ENCODE assay signal across 8 mouse cellular contexts in the genomic region with DNA sequence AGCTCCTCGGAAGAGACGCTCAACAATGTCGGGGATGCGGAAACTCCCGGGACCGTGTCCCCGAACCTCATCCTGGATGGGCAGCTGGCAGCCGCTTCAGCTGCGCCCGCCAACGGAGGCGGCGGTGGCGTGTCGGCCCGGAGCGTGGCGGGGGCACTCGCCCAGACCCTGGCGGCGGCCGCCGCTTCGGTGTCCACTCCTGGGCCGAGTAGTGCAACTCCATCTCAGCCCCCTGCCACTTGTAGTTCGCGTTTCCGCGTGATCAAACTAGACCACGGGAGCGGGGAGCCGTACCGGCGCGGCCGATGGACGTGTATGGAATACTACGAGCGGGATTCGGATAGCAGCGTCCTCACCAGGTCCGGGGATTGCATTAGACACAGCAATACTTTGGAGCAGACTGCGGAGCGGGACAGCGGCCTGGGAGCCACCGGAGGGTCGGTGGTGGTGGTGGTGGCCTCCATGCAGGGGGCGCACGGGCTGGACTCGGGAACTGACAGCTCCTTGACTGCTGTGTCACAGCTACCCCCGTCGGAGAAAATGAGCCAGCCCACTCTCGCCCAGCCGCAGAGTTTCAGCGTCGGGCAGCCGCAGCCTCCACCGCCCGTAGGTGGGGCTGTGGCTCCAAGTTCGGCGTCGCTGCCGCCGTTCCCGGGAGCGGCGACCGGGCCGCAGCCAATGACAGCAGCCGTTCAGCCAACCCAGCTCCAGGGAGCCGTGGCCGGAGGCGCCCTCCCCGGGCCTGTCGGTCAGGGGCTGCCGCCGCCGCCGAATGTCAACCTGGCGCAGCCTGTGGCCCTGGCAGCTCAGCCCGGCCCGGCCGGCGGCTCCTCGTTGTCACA. TPM values are rescaled to one million over a fixed set of nuclear protein-coding genes. Genes with fewer than 3 reads are reported as not detected.
DNase-seq lines count a peak whose midpoint lies in the region; ATAC-seq and TF ChIP-seq lines count a peak whose summit lies in the region.

No protein-coding gene starts in this region.

- POLR2A ChIA-PET in Patski (lab: Charles Lee) = interaction anchor here (0.6 to 3.5 kb wide), 6 partner anchors 9 to 258 kb away, joined by 3 to 15 read pairs (median 5); no protein-coding TSS in a partner anchor

- H3K9ac ChIP-seq in hindbrain, embryonic 14.5 days = peak overlapping the region; percentile 90

- peak; percentile 15 for ATAC-seq in Patski
- ATAC-seq in hindbrain, embryonic 14.5 days (ENCODE audit: low FRiP score) = peak; percentile 81

- peak overlapping the region; percentile 67 for H3K4me3 ChIP-seq in hindbrain, embryonic 14.5 days (replicated peaks; ENCODE audit: low read length)
- H3K4me3 ChIP-seq in left cerebral cortex, adult 2 months = peak overlapping the region; percentile 71
- peak overlapping the region; percentile 68 for H3K4me3 ChIP-seq in macrophage (ENCODE audit: inconsistent target)

- H3K4me1 ChIP-seq in hindbrain, embryonic 14.5 days (replicated peaks; ENCODE audit: control insufficient read depth, insufficient read depth, low read length) = peaks cover 29% of the 10 kb centered on the region

- peak overlapping the region; percentile 98 for H3K27ac ChIP-seq in hindbrain, embryonic 14.5 days
- peak overlapping the region; percentile 98 for H3K27ac ChIP-seq in left cerebral cortex, adult 2 months
- peak overlapping the region; percentile 49; the same call in 1 of the 2 replicates for H3K27ac ChIP-seq in macrophage

- WGBS in hindbrain, embryonic 14.5 days = 0% methylated on average over 85 of the region's 85 CpGs
- under 1% methylated on average over 76 of the region's 85 CpGs for WGBS in macrophage (ENCODE audit: missing documents)

- H3K4me2 ChIP-seq in hindbrain, embryonic 14.5 days (replicated peaks) = peak overlapping the region; percentile 92

- in situ Hi-C loops in Patski (cut with MboI; ENCODE audit: low pct_unique_long_range_greater_than_20kb) = loop anchor here (10.0 kb wide), 1 partner anchor 101 kb away; no protein-coding TSS in a partner anchor

- peaks cover 55% of the 10 kb centered on the region for H3K79me2 ChIP-seq in macrophage (ENCODE audit: inconsistent target)

- intact Hi-C loops in left cerebral cortex, adult 2 months (cut with DNase I) = loop anchor here (2.0 to 10.0 kb wide), 7 partner anchors 77 to 681 kb away; partner anchors contain the start of genes Rnf13, Selenot and Siah2

- no peak for DNase-seq in Patski (ENCODE audit: low read depth, low spot score)
- DNase-seq in cerebellum, postnatal 14 days = peak; percentile 82 to 85
- DNase-seq in frontal cortex, postnatal 25 days (ENCODE audit: low spot score in 2 of 2) = peak; percentile 47 to 59
- DNase-seq in hindbrain, embryonic 14.5 days (ENCODE audit: low spot score) = peak; percentile 75
- peak; percentile 78 to 80 for DNase-seq in left cerebral cortex, adult 2 months (ENCODE audit: extremely low spot score in 1 of 2, low spot score in 2 of 2)
- DNase-seq in retina, postnatal 7 days (ENCODE audit: low read depth, low spot score) = peak; percentile 68
- peak; percentile 71 for DNase-seq in urinary bladder, adult 2 months (ENCODE audit: low spot score)

- no peaks in the 10 kb centered on the region for H3K36me3 ChIP-seq in hindbrain, embryonic 14.5 days (replicated peaks; ENCODE audit: control insufficient read depth, insufficient read depth)
- no peaks in the 10 kb centered on the region for H3K36me3 ChIP-seq in macrophage (ENCODE audit: inconsistent target)

- H3K9me3 ChIP-seq in hindbrain, embryonic 14.5 days (ENCODE audit: control insufficient read depth, low read length) = no peaks in the 10 kb centered on the region

- no peaks in the 10 kb centered on the region for H3K27me3 ChIP-seq in Patski
- no peaks in the 10 kb centered on the region for H3K27me3 ChIP-seq in hindbrain, embryonic 14.5 days (ENCODE audit: control insufficient read depth, insufficient read depth, low read length)

- CTCF ChIA-PET in Patski (lab: Charles Lee) = interaction anchor here (0.9 to 2.3 kb wide), 9 partner anchors 8 to 257 kb away, joined by 3 to 12 read pairs (median 3); no protein-coding TSS in a partner anchor

- TF ChIP-seq CTCF in Patski (IDR thresholded peaks at IDR 0.05) = no peak
- TF ChIP-seq CTCF in left cerebral cortex, adult 2 months (IDR thresholded peaks at IDR 0.05) = peak; percentile 63

RNA-seq across cellular contexts. Expression of gene Tsc22d2, which starts 1.6 kb away (rescaled TPM):
- polyA plus RNA-seq in Patski (2021) (31.8 TPM), macrophage (2018) (9.6 to 15.9 TPM (median 10.7 TPM) in 3 replicates)
- 12.5 and 13.6 TPM in 2 replicates for polyA plus RNA-seq in hindbrain, embryonic 14.5 days (2014; fragmentation: Nextera tagmentation; extraction: Ambion mirVana)
- total RNA-seq in left cerebral cortex, adult 2 months (2021) = 10 to 100 TPM; 36.9 to 40.7 TPM
- 100 to 1,000 TPM in 13 of 26 experiments, 10 to 100 TPM in 13; 54.0 to 189 (median 98.6) TPM for total RNA-seq in macrophage (2018; cell fraction: chromatin; rRNA removed)
- 10 to 100 TPM; 18.4 to 31.3 (median 23.8) TPM for total RNA-seq in macrophage (2018; cell fraction: cytosol; rRNA removed)
- total RNA-seq in macrophage (2018; cell fraction: nucleus; rRNA removed) = 100 to 1,000 TPM in 2 of 26 experiments, 10 to 100 TPM in 24; 44.9 to 106 (median 77.7) TPM
- 14.7 and 17.7 TPM in 2 replicates for polyA plus RNA-seq in urinary bladder, adult 2 months (2012; rRNA removed)
